Mouse (Mus musculus): ENCODE results near the gene Tagln. TPM values are rescaled to one million over a fixed set of nuclear protein-coding genes. Genes with fewer than 3 reads are reported as not detected.

Gene Tagln
- polyA plus RNA-seq (2017; shearing (Covaris generic)), result 1.8 TPM

GRCm38 (mm10) chr9:45935628-45936210 lies at the start of gene Tagln:
Gene Tagln, minus strand, starts transcription at chr9:45936058.

DNA sequence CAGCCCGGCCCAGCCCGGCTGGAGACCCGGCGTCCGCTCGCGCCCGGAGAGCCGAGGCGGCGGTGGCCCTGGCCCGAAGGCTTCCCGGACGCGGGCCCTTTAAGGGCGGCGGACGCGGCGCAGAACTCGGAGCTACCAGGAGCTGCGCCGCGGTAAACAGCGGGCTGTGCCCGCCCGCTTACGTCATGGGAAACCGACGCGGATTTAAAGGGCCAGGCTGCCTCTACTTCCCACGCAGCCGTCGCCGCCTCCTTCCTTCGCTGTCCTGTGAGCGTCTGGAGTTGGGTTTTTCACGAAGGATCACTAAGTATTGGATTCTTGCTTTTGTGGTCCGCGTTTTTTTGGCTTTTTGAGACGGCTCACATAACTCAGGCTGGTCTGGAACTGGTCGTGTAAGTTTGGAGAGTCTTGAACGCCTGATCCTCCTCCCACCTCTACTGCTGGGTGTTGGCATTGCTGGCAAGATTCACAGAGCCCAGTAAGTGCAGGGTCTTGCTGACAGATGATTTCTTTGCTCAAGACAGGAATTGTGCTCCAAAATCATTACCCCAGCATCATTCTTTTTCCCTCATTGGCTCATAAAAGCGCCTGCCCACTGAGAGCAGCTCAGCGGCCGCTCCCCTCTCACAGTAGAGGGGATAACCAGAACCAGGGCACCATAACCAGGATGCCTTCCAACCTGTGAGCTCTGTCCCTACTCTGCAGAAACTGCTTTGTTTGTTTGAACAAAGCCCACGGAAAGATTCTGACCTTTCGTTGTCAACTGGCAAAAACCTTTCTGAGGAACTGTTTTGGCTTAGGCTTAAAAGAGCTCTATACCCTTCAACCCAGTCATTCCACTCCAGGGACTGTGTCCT lies 19.5 kb upstream of the Tagln start, which contains the start of gene Sidt2:
Sidt2 (minus strand) TSS at position 152 of the 857 bp plus-strand sequence.

DNA sequence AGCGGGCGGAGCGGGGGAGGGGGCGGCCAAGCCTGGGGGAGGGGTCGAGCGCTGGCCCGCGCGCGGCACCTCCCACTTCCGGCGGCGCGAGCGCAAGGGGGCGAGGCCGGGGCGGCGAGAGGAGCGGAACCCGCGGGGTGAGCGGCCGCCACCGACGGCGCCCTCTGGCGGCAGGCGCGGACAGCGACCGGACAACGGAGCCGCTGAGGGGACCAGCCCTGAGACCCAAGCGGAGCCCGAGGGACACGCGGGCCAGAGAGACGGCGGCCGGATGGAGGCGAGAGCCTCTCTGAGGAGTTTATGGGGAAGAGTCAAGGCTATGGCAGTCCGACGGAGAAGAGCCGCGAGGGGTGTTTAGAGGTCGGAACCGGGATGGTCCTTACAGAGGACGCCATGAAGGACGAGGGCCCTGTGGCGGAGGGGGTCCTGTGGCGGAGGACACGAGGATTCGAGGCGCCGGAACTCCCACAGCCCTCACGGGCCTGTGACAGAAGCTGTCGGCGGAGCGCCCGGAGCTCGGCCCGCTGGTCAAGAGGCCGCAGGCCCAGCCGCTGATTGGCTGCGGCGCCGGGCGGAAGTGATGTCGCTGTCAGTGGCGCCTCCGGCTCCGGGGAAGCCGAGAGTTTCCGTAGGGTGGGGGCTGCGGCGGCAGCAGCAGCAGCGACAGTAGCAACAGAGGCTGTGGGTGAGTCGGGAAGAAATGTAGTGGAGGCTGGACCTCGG lies 29.3 kb downstream of the Tagln start, which contains the start of the genes Pcsk7 and Rnf214:
Pcsk7 (plus strand) TSS at position 143 of the 723 bp plus-strand sequence.
Rnf214 (minus strand) TSS at position 557 of the 723 bp plus-strand sequence.

Other genes with a start within 250 kb of the Tagln start
- 16.8 TPM for gene Cep164, start 107.4 kb downstream of the Tagln start, polyA plus RNA-seq (2017; shearing (Covaris generic))
- 1.8 TPM for gene Bace1, start 97.5 kb downstream of the Tagln start, polyA plus RNA-seq (2017; shearing (Covaris generic))
- 49.9 TPM for gene Pcsk7, start 29.6 kb downstream of the Tagln start, polyA plus RNA-seq (2017; shearing (Covaris generic))
- gene Rnf214, start 29.1 kb downstream of the Tagln start, polyA plus RNA-seq (2017; shearing (Covaris generic)), result 26.9 TPM
- gene Sidt2, start 19.2 kb upstream of the Tagln start, polyA plus RNA-seq (2017; shearing (Covaris generic)), result 280 TPM
- 76.8 TPM for gene Pafah1b2, start 76.6 kb upstream of the Tagln start, polyA plus RNA-seq (2017; shearing (Covaris generic))
- gene Sik3, start 76.8 kb upstream of the Tagln start, polyA plus RNA-seq (2017; shearing (Covaris generic)), result 86.9 TPM

Data from effector memory CD4-positive, alpha-beta T cell, adult 5 months (primary cell).